8 mouse cellular contexts compared by ENCODE assay signal in the genomic region with DNA sequence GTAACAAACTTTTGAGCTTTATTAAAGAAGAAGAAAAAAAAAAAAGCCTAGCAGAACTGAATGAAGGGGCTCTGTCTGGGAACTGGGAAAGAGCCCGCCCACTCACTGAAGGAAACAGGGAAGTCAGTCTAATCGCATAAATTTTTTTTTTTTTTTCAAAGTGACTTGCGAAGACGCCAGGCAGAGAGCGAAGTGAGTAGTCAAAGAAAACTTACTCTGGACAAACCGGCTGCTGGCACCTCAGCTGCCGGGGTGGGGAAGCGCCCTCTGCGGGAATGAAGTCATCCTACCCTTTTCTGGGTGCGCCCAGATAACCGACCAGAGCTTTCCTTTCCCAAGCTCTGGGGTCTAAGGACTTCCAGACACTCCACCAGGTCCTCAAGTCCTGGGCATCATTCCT. TPM values are rescaled to one million over a fixed set of nuclear protein-coding genes. Genes with fewer than 3 reads are reported as not detected.
DNase-seq lines count a peak whose midpoint lies in the region; ATAC-seq lines count a peak whose summit lies in the region.

No protein-coding gene starts in this region.

- H3K4me2 ChIP-seq in kidney, embryonic 14.5 days (replicated peaks; ENCODE audit: low read depth, low read length): peak overlapping the region; percentile 99
- H3K4me2 ChIP-seq in lung, embryonic 16.5 days (ENCODE audit: low read depth, low read length): peak overlapping the region; percentile 99

- no peak for ATAC-seq in kidney, embryonic 14.5 days (ENCODE audit: low FRiP score, low TSS enrichment)
- ATAC-seq in lung, embryonic 16.5 days (ENCODE audit: low read depth): peak; percentile 27; the same call in 1 of the 2 replicates

- WGBS in kidney, embryonic 14.5 days: 4% methylated on average over 11 of the region's 11 CpGs
- 2% methylated on average over 11 of the region's 11 CpGs for WGBS in lung, embryonic 16.5 days

- H3K4me1 ChIP-seq in kidney, embryonic 14.5 days (ENCODE audit: control insufficient read depth, insufficient read depth, low read length): peaks cover 17% of the 10 kb centered on the region
- peaks cover 14% of the 10 kb centered on the region for H3K4me1 ChIP-seq in lung, embryonic 16.5 days (replicated peaks; ENCODE audit: control insufficient read depth, insufficient read depth, low read length)

- peak overlapping the region; percentile 67 for H3K4me3 ChIP-seq in kidney, embryonic 14.5 days (ENCODE audit: low read length)
- H3K4me3 ChIP-seq in lung, embryonic 16.5 days (ENCODE audit: low read length): peak overlapping the region; percentile 71

- no peaks in the 10 kb centered on the region for H3K36me3 ChIP-seq in kidney, embryonic 14.5 days (ENCODE audit: control insufficient read depth, insufficient read depth, low read length)
- H3K36me3 ChIP-seq in lung, embryonic 16.5 days (ENCODE audit: control insufficient read depth, insufficient read depth, low read length): no peaks in the 10 kb centered on the region

- H3K9ac ChIP-seq in kidney, embryonic 14.5 days (ENCODE audit: low read depth, low read length): peak overlapping the region; percentile 63; the same call in 1 of the 2 replicates
- peak overlapping the region; percentile 79 for H3K9ac ChIP-seq in lung, embryonic 16.5 days (ENCODE audit: low read length)

- peaks cover 21% of the 10 kb centered on the region for H3K27me3 ChIP-seq in kidney, embryonic 14.5 days (ENCODE audit: control insufficient read depth, insufficient read depth, low read length)
- peaks cover 7% of the 10 kb centered on the region; the same call in 1 of the 2 replicates for H3K27me3 ChIP-seq in lung, embryonic 16.5 days (ENCODE audit: control insufficient read depth, insufficient read depth, low read depth, low read length)

- H3K9me3 ChIP-seq in kidney, embryonic 14.5 days (ENCODE audit: control insufficient read depth, low read length): no peaks in the 10 kb centered on the region
- H3K9me3 ChIP-seq in lung, embryonic 16.5 days (ENCODE audit: control insufficient read depth, low read length): no peaks in the 10 kb centered on the region

- DNase-seq in right cerebral cortex, adult 18-20 months: peak; percentile 35
- no peak for DNase-seq in right cerebral cortex, postnatal 36 days (ENCODE audit: low spot score in 2 of 2)
- peak; percentile 36 to 53 for DNase-seq in cerebellum, postnatal 25 days
- peak; percentile 11 to 14 for DNase-seq in heart, adult 9 months (ENCODE audit: low spot score in 2 of 2)
- DNase-seq in right cerebral cortex, adult 2 months (ENCODE audit: low spot score in 2 of 2): peak; percentile 25 to 44
- no peak for DNase-seq in MN1 (ENCODE audit: low spot score)

- no peak overlapping the region for H3K27ac ChIP-seq in kidney, embryonic 14.5 days (ENCODE audit: low read depth, low read length)
- H3K27ac ChIP-seq in lung, embryonic 16.5 days (ENCODE audit: low read length): peak overlapping the region; percentile 81

RNA-seq across cellular contexts. Expression of a gene that starts 0.9 kb away (rescaled TPM):
- polyA plus RNA-seq in kidney, embryonic 14.5 days (2014; fragmentation: Nextera tagmentation; extraction: Ambion mirVana): 0.87 and 4.4 TPM in 2 replicates
- 14.5 and 15.5 TPM in 2 replicates for polyA plus RNA-seq in lung, embryonic 16.5 days (2015; fragmentation: Nextera tagmentation; extraction: Ambion mirVana)

Comparison
In these comparisons a context has a peak if more than half of its experiments do, and no peak if none do; other contexts are left out.
1. DNase-seq: peak in right cerebral cortex, adult 18-20 months (single experiment), cerebellum, postnatal 25 days (2 of 2), heart, adult 9 months (2 of 2) and right cerebral cortex, adult 2 months (2 of 2); none in right cerebral cortex, postnatal 36 days (0 of 2) and MN1 (single experiment).